Mouse (Mus musculus): ENCODE results near the gene Cul4b. TPM values are rescaled to one million over a fixed set of nuclear protein-coding genes. Genes with fewer than 3 reads are reported as not detected.

The Cul4b gene
- polyA plus RNA-seq, 1 experiment from 2014 or later: 45.6 TPM

Other genes with a start within 250 kb of the Cul4b start
- gene Lamp2, start 119.7 kb downstream of the Cul4b start, polyA plus RNA-seq (2014; fragmentation: Nextera tagmentation; extraction: Ambion mirVana): 90.1 and 98.7 TPM in 2 replicates
- gene Mcts1, start 24.4 kb upstream of the Cul4b start, polyA plus RNA-seq (2014; fragmentation: Nextera tagmentation; extraction: Ambion mirVana): 106 and 108 TPM in 2 replicates
- gene C1galt1c1, start 58.9 kb upstream of the Cul4b start, polyA plus RNA-seq (2014; fragmentation: Nextera tagmentation; extraction: Ambion mirVana): 23.7 and 25.6 TPM in 2 replicates
- not detected in 2 replicates for gene 6030498E09Rik, start 196.5 kb upstream of the Cul4b start, polyA plus RNA-seq (2014; fragmentation: Nextera tagmentation; extraction: Ambion mirVana)

Measured in midbrain, embryonic 11.5 days (tissue).